Mouse (Mus musculus) heart, adult 9 months (tissue): ENCODE results near the gene Cacna1g.

ENCODE experiments used
- DNase-seq, 2 experiments: peaks; one replicate each; pipeline ENCODE4 v3.0.0; 2022; ENCODE audit warnings: low spot score in 2 of 2

The Cacna1g gene

DNA sequence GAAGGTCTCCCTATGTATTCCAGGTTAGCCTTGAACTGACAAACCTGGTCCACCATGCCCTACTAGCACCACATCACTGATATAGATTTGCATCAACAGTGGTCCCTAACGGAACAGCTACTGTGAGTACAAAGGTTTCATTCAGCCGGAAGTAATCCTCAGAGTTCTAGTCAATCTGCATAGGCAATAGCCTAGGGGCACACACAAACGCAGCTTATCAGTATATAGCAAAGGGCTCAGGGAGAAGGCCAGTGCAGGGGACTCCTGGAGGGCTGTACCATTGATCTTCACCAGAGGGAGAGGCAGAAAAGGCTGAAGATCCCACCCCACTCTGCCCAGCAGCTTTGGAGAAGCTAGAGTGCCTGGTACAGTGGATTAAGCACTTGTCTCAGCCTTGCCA is 27.0 kb downstream of the Cacna1g start:
- DNase-seq = no peak

DNA sequence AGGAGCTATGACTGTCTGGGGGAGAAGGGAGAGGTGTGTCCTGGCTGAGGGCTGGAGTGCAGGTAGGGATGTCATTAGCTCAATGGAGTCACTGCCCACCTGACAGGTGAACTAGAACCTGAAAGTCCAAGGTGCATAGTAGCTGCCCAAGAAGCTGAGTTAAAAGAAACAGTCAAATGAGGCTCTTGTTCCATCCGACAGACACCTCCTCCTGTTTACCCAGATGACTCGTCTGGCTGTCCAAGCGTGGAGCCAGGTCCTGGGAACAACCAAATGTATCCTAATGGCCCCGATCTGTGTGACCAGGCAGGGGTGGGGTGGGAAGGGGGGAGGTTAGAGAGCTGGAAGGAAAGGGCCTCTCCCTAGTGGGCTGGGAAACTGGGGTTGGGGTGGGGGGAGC is 28.7 kb downstream of the Cacna1g start:
- DNase-seq = no peak

DNA sequence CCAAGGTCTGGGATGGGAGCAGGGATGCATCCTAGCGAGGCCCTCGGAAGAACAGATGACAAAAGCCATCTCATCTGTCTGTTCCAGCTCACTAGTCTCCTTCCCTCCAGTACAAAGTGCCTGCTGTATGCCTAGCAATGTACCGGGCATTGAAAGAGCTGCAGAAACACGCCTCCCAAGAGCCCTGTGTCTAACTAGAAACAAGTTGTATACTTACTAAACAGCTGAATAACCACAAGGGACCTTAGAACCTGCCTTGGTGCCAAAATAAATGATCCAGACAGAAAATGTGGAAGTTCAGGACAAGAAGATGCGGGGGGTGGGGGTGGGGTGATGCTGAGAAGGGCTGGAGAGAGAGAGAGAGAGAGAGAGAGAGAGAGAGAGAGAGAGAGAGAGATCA is 29.2 kb downstream of the Cacna1g start:
- no peak for DNase-seq

DNA sequence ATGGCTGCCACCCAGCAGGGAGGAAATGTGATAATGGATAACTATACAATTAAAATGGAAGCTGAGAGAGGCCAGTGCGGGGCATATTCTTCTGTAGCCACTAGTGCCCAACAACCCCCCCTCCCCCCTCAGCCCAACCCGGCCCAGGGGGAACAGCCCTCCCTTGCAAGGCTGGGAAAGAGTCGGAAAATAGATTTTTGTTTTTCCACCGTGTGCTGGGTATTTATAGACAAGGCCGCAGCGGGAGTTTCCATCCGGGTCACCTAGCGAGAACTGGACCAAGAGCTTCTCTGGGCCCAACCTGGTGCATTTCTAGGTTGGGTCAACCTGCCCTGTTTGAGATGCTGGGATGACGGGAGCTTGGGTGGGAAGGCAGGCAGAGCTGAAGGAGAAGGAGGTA is 32.2 kb downstream of the Cacna1g start:
- no peak for DNase-seq

DNA sequence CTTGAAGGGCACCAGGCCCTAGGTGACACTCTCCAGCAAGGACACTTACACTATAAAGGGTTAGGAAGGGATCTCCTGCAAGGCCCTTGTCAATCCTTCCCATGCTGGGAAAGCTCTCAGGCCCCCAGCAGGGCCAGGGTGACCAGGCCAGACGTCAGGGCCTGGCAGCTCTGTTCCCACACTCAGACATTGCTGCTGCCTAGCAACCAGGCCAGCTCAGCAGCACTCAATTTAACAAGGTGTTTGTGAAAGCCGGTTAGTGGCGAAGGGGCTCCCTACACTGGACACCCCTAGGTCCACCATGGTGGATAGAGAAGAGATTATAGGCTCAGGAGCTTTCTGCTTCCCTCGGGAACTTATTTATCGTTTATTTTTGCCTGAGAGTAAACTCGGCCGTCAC is 32.9 kb downstream of the Cacna1g start:
- DNase-seq = no peak

DNA sequence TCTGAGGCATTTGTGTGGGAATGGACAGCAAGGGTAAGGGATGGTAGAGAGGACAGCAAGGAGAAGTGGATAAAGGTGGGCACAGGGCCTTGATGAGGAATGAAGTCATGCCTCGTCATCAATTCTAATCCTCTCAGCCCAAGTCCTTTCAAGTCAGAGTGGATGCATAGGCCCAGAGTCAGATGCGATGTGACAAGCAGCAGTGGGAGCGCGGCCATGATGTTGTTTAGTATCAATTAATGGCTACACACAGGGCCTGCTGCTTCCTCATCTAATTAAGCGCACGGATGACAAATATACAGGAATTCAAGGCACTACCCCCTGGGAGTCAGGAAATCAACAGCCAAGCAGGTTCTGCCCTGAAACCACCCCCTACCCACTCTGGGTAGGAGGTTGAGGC is 33.6 kb downstream of the Cacna1g start:
- no peak for DNase-seq

DNA sequence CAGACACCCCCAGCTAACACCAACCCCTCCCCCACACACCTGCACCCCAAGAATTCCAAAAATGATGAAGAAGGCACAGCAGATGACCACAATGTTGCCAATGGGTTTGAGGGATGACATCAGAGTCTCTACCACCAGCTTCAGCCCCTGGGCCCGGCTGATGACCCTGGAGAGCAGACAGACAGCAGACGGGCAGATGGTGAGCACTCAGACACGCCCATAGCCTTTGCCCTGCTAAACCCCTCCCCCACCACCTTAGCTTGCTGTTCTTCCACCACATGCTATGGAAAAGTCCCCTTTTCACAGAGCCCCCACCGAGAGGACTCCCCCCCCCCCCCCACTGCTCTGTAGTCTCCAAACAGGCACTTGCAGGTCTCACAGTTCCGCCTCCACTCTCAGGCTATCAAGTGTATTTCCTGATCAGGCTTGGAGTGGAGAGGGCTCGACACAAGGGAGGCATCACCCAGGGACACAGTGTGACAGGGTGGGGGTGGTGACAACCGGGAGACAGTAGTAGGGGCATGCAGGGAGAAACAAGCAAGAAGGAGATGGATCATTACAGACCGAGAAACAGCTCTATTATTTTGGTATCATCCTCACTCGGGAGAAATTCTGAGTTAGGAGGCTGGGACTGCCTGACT is 44.9 kb downstream of the Cacna1g start:
- no peak for DNase-seq

DNA sequence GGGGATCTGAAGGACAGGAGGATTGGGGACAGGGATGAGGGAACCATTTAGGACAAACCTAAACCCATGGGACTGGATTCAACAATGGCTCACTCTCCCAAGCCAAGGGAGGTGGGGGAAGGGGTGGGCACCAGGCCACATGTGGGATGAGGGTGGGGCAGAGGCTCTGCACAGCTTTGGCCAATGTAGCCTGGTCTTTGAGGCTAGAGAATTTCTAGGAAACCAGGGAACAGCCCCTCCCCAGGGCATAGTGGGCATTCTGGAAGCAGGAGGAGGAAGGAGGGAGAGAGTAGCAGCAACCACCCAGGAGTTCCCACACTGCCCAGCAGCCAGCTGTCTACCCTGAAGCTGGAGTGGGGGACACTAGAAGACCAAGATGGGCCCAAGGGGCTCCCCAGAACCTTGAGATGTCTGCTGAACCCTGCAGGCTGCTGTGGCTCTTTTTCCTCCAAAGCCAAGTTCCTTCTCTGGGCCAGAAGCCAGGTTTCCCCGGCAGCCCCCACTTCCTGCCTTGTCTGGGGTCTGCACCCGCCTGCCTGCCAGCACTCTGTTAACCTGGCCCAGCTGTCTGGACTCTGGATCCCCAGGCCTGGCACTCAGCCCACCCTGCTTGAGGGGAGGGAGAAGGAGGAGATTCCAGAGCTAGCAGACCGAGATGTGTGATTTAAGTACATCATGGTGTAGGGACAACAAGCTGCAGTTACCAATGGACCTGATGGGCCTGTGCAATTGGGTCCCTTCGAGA is 45.7 kb downstream of the Cacna1g start:
- peak; percentile 54 to 66 for DNase-seq

DNA sequence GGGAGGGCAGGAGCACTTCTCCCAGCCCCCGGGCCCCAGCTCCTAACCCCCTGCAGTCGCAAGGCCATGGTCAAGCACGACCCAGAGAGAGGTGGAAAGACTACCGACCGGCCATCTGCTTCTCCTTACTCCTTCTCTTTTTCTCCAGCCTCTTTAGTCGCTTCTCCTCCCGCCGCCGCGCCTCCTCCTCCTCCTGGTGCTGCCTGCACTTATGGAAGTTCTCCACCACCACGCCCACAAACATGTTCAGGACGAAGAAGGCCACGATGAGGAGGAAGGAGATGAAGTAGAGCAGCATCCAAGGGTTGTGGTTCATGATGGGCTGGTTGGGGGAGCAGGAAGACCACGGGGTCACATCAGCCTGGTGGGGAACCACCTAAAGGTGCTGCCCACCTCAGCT is 48.3 kb downstream of the Cacna1g start:
- DNase-seq = no peak

DNA sequence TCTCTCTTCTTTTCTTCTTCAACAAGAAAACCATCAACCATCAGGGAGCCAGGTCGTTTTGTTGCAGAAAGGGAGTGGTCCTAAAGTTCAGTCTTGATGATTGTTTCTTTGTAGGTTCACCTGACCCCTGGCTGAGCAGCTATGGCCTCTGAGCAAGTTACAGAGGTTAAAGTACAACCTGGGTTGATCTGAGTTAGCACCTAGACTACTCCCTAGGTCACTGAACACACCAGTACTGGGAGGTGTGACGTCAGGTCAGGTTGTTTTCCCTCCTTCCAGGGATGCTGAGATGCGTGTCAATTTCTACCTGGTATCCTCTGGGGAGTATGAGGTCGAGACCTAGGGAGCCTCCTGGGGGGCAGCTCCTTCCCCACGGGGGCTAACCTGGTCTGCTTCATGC is 48.8 kb downstream of the Cacna1g start:
- DNase-seq = no peak

DNA sequence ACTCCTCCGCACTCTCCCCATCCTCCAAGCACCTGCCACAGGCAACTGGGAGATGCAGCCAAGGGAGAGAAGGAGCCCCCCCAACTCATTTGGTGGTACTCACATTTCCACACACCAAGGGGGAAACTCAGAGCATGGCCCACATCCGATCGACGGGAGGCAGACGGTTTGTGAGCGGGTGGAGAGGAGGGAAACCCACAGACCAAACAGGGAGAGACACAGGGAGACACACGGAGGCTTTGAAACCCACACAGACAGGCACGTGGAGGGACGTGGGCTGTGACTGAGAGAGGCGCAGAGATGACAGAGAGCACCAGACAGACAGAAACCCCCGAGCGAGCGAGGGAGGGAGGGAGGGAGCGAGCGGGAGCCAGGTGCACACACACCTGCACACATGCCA is 49.6 kb downstream of the Cacna1g start:
- no peak for DNase-seq

DNA sequence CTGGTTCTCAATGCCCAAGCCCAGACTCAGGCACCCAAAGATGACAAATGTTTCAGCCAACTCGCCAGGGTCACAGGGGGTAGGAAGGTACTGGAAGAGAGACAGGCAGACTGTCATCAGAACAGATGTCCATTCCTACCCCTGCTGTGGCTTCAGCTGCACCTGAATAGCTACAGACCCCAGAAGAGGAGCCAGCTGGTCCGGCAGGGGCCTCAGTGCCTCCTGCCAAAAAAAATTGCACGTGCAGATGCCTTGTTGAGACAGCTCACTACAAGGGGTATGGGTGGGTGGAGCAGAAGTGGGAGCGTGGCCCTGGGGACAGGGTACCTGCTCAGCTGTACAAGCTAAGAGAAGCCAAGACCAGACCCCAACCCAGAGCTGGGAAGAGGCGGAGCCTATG is 50.1 kb downstream of the Cacna1g start:
- DNase-seq = no peak

DNA sequence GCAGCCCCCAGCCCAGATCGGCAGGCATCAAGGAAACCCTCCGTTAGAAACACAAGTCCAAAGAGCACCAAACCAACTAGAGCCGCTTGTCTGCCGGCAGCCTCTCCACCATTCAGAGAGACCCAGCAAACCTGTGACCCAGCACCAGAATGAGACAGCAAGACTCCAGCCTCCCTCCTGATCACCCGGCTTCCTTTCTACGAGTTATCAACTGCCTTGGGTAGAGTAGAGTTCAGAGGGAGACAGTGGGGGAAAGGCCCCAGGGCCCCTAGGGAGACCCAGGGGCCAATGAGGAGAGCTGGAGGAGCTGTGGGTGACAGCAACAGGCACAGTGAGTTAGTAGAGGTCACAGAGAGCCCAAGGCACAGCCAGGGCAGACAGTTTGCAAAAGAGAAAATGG is 53.0 kb downstream of the Cacna1g start:
- DNase-seq = no peak

DNA sequence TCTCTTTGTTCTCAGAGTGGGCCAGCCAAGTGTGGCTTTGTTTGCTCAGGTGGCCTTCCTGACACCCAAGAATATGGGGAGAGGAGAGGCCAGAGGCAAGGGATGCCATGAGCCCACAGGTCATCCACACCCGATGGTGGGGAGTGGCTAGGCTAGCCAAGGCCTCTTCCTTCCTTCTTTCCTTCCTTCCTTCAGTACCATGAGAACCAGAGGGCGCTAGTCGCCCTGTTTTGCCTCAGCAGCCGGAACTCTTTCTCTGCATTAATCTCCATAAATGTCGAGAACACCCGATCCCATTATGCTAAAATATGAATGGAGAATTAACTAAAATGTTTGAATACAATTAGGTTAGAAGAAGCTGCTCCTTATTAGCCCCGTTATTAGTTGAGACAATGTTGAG is 53.7 kb downstream of the Cacna1g start:
- peak in 1 of 2 experiments; percentile 21 for DNase-seq

DNA sequence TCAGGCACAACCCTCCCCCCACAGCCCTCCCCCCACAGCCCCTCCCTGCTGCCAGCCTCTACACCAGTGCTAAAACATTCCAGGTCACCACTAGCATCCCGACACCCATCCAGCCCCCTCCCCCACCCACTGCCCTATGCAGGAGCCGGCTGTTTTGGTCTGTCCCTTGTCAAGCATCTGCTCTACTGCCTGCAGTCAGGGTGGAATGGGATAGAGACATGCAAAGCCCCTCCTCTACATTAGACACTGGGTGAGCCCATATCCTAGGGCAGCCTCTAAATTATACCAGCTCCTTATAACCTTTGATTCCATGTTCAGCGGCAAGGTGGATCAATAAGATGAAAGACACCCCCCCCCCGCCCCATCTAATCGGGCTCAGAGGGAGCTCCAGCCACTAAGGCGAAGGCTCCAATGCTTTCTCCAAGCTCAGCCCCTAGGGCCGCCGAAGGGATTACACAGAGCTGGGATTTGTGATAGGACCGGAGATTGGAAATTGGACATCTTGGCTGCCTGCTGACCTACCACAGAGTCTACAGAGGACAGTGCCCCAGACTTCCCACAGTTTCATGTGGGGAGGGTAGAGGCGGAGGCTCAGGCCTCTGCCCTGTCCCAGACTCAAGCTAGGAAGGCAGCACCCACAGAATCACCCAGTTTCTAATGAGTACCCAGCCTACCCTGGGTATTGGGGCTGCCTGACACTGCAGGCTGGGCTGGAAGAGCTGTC is 54.8 kb downstream of the Cacna1g start:
- no peak for DNase-seq

DNA sequence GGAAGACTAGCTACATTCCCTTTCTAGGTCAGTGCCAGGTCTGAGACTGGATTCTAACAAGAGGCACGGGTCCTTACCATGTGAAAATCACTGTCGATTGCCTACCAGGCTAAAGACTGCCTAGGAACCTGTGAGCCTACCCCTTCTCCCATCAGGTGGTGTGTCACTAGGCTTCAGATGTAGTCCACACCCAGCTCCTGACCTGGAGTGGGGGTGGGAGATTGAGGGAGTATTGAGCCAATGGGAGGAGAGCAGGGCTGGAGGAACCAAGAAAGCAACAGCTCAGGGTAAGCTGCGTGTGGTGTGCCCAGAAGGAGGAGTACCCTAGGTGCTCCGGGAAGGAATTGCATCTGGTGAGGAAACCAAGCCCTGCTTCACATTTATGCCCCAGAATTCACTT is 60.0 kb downstream of the Cacna1g start:
- no peak for DNase-seq

DNA sequence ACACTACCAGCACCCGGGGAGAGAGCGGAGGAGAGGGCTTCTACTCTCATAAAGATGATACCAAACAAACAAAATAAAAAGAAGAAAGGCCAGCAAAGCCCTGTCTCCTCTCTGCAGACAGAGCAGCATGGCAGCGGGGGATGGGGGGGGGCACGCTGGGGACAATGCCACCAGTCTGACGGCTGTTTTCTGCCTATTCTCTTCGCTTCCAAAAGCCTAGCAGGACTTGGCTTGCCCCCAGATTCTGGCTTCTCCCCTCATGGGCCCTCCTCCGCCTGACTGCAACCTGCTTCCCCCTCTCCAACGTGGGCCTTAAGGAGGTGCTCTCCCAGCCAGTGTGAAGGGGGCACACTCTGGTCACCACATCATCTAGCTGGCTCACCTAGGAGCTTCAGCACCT is 60.5 kb downstream of the Cacna1g start:
- DNase-seq = no peak

DNA sequence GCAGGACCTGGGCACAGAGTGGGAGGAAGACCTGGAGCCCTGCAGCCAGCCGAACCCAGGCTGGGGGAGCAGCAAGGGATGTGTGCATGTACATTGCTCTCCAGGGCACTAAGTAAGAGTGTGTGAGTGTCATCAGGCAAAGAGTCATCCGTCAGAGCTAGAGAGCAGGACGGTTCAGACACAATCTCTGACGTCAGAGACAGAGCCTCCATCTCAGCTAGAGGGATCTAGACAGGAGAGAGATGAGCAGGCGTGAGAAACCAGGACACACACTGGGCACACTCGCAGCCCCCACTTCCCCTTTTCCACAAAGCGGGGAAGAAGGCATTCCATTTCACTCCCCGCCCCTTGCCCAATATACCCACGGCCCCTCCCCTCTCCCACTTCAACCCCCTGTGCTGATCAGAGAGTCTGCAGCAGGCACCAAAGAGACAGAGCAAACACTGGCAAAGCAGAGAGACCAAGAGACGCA is 61.0 kb downstream of the Cacna1g start:
- DNase-seq = no peak

DNA sequence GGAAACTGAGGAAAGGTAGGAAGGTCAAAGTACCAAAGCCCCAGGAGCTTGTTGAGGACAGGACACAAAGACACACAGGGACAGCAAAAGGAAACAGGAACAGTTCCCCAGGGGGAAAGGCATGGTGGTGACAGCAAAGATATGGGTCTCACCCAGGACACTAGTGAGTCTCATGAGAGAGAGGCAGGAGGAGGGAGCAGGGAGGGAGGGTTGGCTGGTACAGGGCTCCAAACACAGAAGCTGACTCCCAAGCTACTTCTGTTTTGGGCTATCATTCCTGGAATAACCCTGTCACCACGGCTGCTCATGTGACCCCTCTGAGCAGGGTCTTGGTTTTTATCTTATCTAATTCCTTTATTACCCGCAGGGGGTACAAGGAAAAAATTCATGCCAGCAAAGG is 61.4 kb downstream of the Cacna1g start:
- DNase-seq = no peak

DNA sequence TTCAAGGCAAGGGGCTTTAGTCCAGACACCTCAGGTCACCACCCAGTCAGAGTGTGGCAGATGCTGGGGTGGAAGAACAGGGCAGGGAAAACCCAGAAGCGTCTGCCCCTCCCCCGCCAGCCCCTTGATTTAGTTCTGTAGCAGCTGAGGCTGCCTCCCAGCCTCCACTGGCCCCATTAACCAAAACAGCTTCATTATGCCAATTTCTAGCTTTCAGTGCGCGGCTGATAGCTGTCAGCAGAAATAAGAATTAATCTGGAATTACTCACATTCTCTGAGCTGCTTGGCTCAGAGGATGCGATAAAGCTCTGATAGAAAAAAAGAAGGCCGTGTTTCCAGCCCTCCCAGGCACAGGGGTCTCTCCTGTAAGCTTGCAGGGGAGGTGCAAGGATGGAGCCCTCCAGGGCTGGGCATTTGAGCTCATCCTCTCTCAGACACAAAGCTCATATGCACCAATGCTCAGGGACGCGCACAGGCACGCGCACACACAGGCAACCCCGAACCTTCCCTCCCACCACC is 66.1 kb downstream of the Cacna1g start:
- no peak for DNase-seq

DNA sequence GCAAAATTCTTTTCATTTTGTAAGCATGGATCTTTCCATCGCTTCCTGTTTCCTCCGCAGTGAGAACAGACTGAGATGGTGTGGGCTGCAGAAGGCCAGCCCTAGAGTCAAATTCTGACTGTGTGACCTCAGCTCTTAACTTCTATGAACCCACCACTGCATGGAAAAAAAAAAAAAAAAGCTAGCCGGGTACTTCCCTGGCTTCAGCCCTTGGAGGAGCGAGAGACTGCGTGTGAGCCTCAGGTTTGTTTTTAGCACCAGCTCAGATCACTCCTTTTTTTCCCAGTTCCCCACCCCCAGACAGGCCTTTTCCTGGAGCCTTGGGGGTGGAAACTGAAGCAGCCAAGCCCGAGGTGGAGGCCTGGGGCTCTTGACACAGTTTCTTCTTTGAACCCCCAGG is 68.7 kb downstream of the Cacna1g start:
- no peak for DNase-seq

DNA sequence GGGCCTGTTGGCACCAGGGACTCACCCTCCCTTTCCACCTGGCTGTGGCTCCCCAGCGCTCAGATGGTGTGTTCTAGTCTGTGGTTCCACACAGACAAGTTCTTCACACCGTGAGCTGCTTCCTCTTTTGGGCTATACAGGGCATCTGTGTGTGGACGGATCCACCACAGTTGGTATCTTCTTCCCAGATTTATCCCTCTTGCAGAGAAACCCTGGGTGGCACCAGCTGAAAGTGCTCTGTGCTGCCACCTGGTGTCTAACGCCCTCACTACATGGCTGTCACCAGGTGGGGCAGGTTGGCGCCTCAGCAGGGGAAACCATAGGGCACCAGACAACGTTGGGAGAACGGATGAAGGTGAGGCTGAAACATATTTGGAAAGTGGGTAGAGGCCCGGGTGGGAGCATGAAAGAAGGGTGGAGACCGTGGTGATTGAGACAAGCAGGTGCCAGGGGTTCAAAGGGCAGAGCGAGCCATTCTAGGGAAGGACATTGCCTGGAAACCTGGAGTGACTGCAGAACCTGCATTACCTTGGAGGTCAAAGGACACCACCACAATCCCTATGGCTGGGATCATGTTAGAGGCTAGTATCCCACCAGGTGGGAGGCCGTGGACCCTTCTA is 69.2 kb downstream of the Cacna1g start:
- peak; percentile 33 to 57 for DNase-seq
